In genomic region chr17:85689807-85690319, GRCm38 (mm10) we compare ENCODE assay signal across 15 mouse cellular contexts. TPM values are rescaled to one million over a fixed set of nuclear protein-coding genes. Genes with fewer than 3 reads are reported as not detected.
DNase-seq lines count a peak whose midpoint lies in the region; ATAC-seq and TF ChIP-seq lines count a peak whose summit lies in the region.
"Had no signal": no experiment of that assay in that cellular context is flagged by ENCODE, and none has a peak within 500 bp of the region (broad histone marks: within the 10 kb centered on the region; RNA-seq: fewer than 3 reads in every experiment).

No protein-coding gene starts in this region.

- ATAC-seq in forebrain, embryonic 11.5 days (replicated peaks; ENCODE audit: low FRiP score), result no peak
- no peak for ATAC-seq in forebrain, embryonic 15.5 days (replicated peaks)
- ATAC-seq in kidney, postnatal 0 days (replicated peaks; ENCODE audit: low FRiP score, low read depth), result no peak
- ATAC-seq in hindbrain, embryonic 13.5 days (ENCODE audit: low FRiP score), result no peak
- no peak for ATAC-seq in stomach, embryonic 16.5 days (ENCODE audit: insufficient read depth, low FRiP score)
- no peak for ATAC-seq in monocyte, adult 5-6 weeks (replicated peaks; ENCODE audit: insufficient number of reproducible peaks, low FRiP score, low TSS enrichment, poor library complexity, severe bottlenecking)
- ATAC-seq: midbrain, embryonic 15.5 days had no signal

- no peak overlapping the region for H3K9ac ChIP-seq in forebrain, embryonic 11.5 days (ENCODE audit: low read length)
- H3K9ac ChIP-seq in forebrain, embryonic 15.5 days (replicated peaks), result no peak overlapping the region
- H3K9ac ChIP-seq in kidney, postnatal 0 days (ENCODE audit: low read depth, low read length), result no peak overlapping the region
- no peak overlapping the region for H3K9ac ChIP-seq in hindbrain, embryonic 13.5 days
- peak overlapping the region; percentile 69 for H3K9ac ChIP-seq in stomach, embryonic 16.5 days (ENCODE audit: low read length)
- H3K9ac ChIP-seq: liver, embryonic 13.5 days; midbrain, embryonic 15.5 days had no signal

- H3K36me3 ChIP-seq in forebrain, embryonic 11.5 days (ENCODE audit: control insufficient read depth, insufficient read depth, low read length), result no peaks in the 10 kb centered on the region
- H3K36me3 ChIP-seq in forebrain, embryonic 15.5 days, result no peaks in the 10 kb centered on the region
- no peaks in the 10 kb centered on the region for H3K36me3 ChIP-seq in kidney, postnatal 0 days (ENCODE audit: insufficient read depth, low read length)
- H3K36me3 ChIP-seq in kidney, adult 2 months (ENCODE audit: control insufficient read depth, insufficient read depth, low read length), result no peaks in the 10 kb centered on the region
- H3K36me3 ChIP-seq in hindbrain, embryonic 13.5 days, result no peaks in the 10 kb centered on the region
- H3K36me3 ChIP-seq in stomach, embryonic 16.5 days (ENCODE audit: control insufficient read depth, insufficient read depth, low read length), result no peaks in the 10 kb centered on the region
- H3K36me3 ChIP-seq: liver, embryonic 13.5 days; midbrain, embryonic 15.5 days had no signal

- peak overlapping the region; percentile 26; the same call in 1 of the 2 replicates for H3K4me2 ChIP-seq in forebrain, embryonic 11.5 days (ENCODE audit: low read depth, low read length, severe bottlenecking)
- H3K4me2 ChIP-seq in forebrain, embryonic 15.5 days (replicated peaks), result no peak overlapping the region
- H3K4me2 ChIP-seq in kidney, postnatal 0 days (ENCODE audit: low read length), result peak overlapping the region; percentile 78
- H3K4me2 ChIP-seq in hindbrain, embryonic 13.5 days, result peak overlapping the region; percentile 52; the same call in 1 of the 2 replicates
- H3K4me2 ChIP-seq in stomach, embryonic 16.5 days (ENCODE audit: low read depth, low read length), result peak overlapping the region; percentile 80

- 10% methylated on average over 5 of the region's 5 CpGs for WGBS in forebrain, embryonic 11.5 days
- WGBS in forebrain, embryonic 15.5 days, result 16% methylated on average over 5 of the region's 5 CpGs
- WGBS in kidney, postnatal 0 days, result 14% methylated on average over 5 of the region's 5 CpGs
- WGBS in kidney, adult 2 months, result 48% methylated on average over 5 of the region's 5 CpGs
- WGBS in hindbrain, embryonic 13.5 days, result 5% methylated on average over 5 of the region's 5 CpGs
- WGBS in stomach, embryonic 16.5 days, result 17% methylated on average over 5 of the region's 5 CpGs

- TF ChIP-seq POLR2A in kidney, adult 2 months (IDR thresholded peaks at IDR 0.05; ENCODE audit: low read depth, low read length), result no peak

- TF ChIP-seq CTCF in kidney, postnatal 0 days (IDR thresholded peaks at IDR 0.05; ENCODE audit: low read depth), result no peak
- no peak for TF ChIP-seq CTCF in kidney, adult 2 months (conservative IDR thresholded peaks at IDR 0.05; ENCODE audit: insufficient read depth, insufficient read length, low read depth, low read length)

- H3K4me3 ChIP-seq in forebrain, embryonic 11.5 days (ENCODE audit: low read depth, low read length), result no peak overlapping the region
- H3K4me3 ChIP-seq in forebrain, embryonic 15.5 days, result no peak overlapping the region
- peak overlapping the region; percentile 53; the same call in 1 of the 2 replicates for H3K4me3 ChIP-seq in kidney, postnatal 0 days (replicated peaks; ENCODE audit: low read depth, low read length)
- no peak overlapping the region for H3K4me3 ChIP-seq in kidney, adult 2 months (ENCODE audit: insufficient read depth, low read depth, low read length)
- H3K4me3 ChIP-seq in hindbrain, embryonic 13.5 days, result no peak overlapping the region
- peak overlapping the region; percentile 58 for H3K4me3 ChIP-seq in stomach, embryonic 16.5 days (replicated peaks; ENCODE audit: low read length)
- H3K4me3 ChIP-seq: erythroblast, embryonic 14.5 days; liver, embryonic 13.5 days; midbrain, embryonic 15.5 days had no signal

- H3K27me3 ChIP-seq in forebrain, embryonic 11.5 days (ENCODE audit: control insufficient read depth, insufficient read depth, low read length), result peaks cover 91% of the 10 kb centered on the region
- peaks cover 95% of the 10 kb centered on the region for H3K27me3 ChIP-seq in forebrain, embryonic 15.5 days
- peaks cover 83% of the 10 kb centered on the region for H3K27me3 ChIP-seq in kidney, postnatal 0 days (ENCODE audit: insufficient read depth, low read length)
- peaks cover 11% of the 10 kb centered on the region for H3K27me3 ChIP-seq in kidney, adult 2 months (replicated peaks; ENCODE audit: control insufficient read depth, insufficient read depth, low read length)
- peaks cover 100% of the 10 kb centered on the region for H3K27me3 ChIP-seq in hindbrain, embryonic 13.5 days
- H3K27me3 ChIP-seq in stomach, embryonic 16.5 days (ENCODE audit: control insufficient read depth, insufficient read depth, low read length), result peaks cover 93% of the 10 kb centered on the region

- intact Hi-C loops in left cerebral cortex, postnatal 25 days (cut with DNase I), result loop anchor here (5.0 kb wide), 1 partner anchor 83 kb away; no protein-coding TSS in a partner anchor

- peaks cover 11% of the 10 kb centered on the region for H3K4me1 ChIP-seq in forebrain, embryonic 11.5 days (replicated peaks; ENCODE audit: control insufficient read depth, insufficient read depth, low read length)
- H3K4me1 ChIP-seq in forebrain, embryonic 15.5 days, result peaks cover 24% of the 10 kb centered on the region
- peaks cover 9% of the 10 kb centered on the region; the same call in 1 of the 2 replicates for H3K4me1 ChIP-seq in kidney, postnatal 0 days (replicated peaks; ENCODE audit: insufficient read depth, low read length)
- H3K4me1 ChIP-seq in kidney, adult 2 months (ENCODE audit: control insufficient read depth, insufficient read depth, low read length), result peaks cover 5% of the 10 kb centered on the region; the same call in 1 of the 2 replicates
- H3K4me1 ChIP-seq in hindbrain, embryonic 13.5 days (replicated peaks), result peaks cover 19% of the 10 kb centered on the region
- peaks cover 9% of the 10 kb centered on the region for H3K4me1 ChIP-seq in stomach, embryonic 16.5 days (ENCODE audit: control insufficient read depth, insufficient read depth, low read length)

- DNase-seq in forebrain, embryonic 11.5 days (ENCODE audit: low spot score), result no peak
- no peak for DNase-seq in kidney, postnatal 0 days (ENCODE audit: low spot score)
- no peak for DNase-seq in kidney, adult 2 months
- no peak for DNase-seq in left cerebral cortex, postnatal 25 days (ENCODE audit: low spot score in 2 of 2)
- DNase-seq: cerebellum, adult 2 months; gastrocnemius, postnatal 14 days; kidney, adult 11 months; liver, embryonic 13.5 days had no signal

- H3K9me3 ChIP-seq in forebrain, embryonic 11.5 days (ENCODE audit: control insufficient read depth, low read length), result no peaks in the 10 kb centered on the region; the same call in 1 of the 2 replicates
- H3K9me3 ChIP-seq in forebrain, embryonic 15.5 days, result no peaks in the 10 kb centered on the region
- no peaks in the 10 kb centered on the region for H3K9me3 ChIP-seq in kidney, postnatal 0 days (replicated peaks; ENCODE audit: low read length)
- peaks cover 5% of the 10 kb centered on the region for H3K9me3 ChIP-seq in hindbrain, embryonic 13.5 days
- no peaks in the 10 kb centered on the region; the same call in 1 of the 2 replicates for H3K9me3 ChIP-seq in stomach, embryonic 16.5 days (replicated peaks; ENCODE audit: control insufficient read depth, low read length)
- H3K9me3 ChIP-seq: midbrain, embryonic 15.5 days had no signal

- no peak overlapping the region for H3K27ac ChIP-seq in forebrain, embryonic 11.5 days (ENCODE audit: low read depth, low read length)
- H3K27ac ChIP-seq in forebrain, embryonic 15.5 days (replicated peaks), result no peak overlapping the region
- 0 out of 2 replicates have a peak overlapping the region, but pooled peaks have one; percentile 13 for H3K27ac ChIP-seq in kidney, postnatal 0 days
- no peak overlapping the region for H3K27ac ChIP-seq in kidney, adult 2 months (ENCODE audit: insufficient read depth, low read depth, low read length)
- no peak overlapping the region for H3K27ac ChIP-seq in hindbrain, embryonic 13.5 days
- H3K27ac ChIP-seq in stomach, embryonic 16.5 days (ENCODE audit: low read length), result peak overlapping the region; percentile 91
- H3K27ac ChIP-seq: liver, embryonic 13.5 days; midbrain, embryonic 15.5 days had no signal

RNA-seq across cellular contexts. Expression of gene Six2, which starts 1.8 kb away (rescaled TPM):
- 12.5 and 12.6 TPM in 2 replicates for polyA plus RNA-seq in forebrain, embryonic 11.5 days (2014; fragmentation: Nextera tagmentation; extraction: Ambion mirVana)
- polyA plus RNA-seq in forebrain, embryonic 15.5 days (2015; fragmentation: Nextera tagmentation; extraction: Ambion mirVana), result 0.08 and 0.49 TPM in 2 replicates
- polyA plus RNA-seq in kidney, postnatal 0 days (2015; fragmentation: Nextera tagmentation; extraction: Ambion mirVana), result 11.2 and 18.9 TPM in 2 replicates
- 0.11 TPM in 1 of 2 replicates, not detected in the other for polyA plus RNA-seq in kidney, adult 2 months (2012; rRNA removed)
- 1.0 and 1.1 TPM in 2 replicates for polyA plus RNA-seq in hindbrain, embryonic 13.5 days (2015; fragmentation: Nextera tagmentation; extraction: Ambion mirVana)
- polyA plus RNA-seq in stomach, embryonic 16.5 days (2015; fragmentation: Nextera tagmentation; extraction: Ambion mirVana), result 2.6 and 3.4 TPM in 2 replicates
- total RNA-seq in monocyte, adult 5-6 weeks (2017), result not detected in 3 replicates
- under 1 TPM; 0.80 to 0.87 TPM for total RNA-seq in left cerebral cortex, postnatal 25 days (2021)
- polyA plus RNA-seq: erythroblast, embryonic 14.5 days; liver, embryonic 13.5 days; small intestine, adult 2 months had no signal

Comparison
In these comparisons a context has a peak if more than half of its experiments do, and no peak if none do; other contexts are left out.
1. H3K27ac ChIP-seq: peak in kidney, postnatal 0 days (single experiment) and stomach, embryonic 16.5 days (single experiment); none in forebrain, embryonic 11.5 days (single experiment), forebrain, embryonic 15.5 days (single experiment), kidney, adult 2 months (single experiment) and hindbrain, embryonic 13.5 days (single experiment).
2. H3K4me3 ChIP-seq: peak in kidney, postnatal 0 days (single experiment) and stomach, embryonic 16.5 days (single experiment); none in forebrain, embryonic 11.5 days (single experiment), forebrain, embryonic 15.5 days (single experiment), kidney, adult 2 months (single experiment) and hindbrain, embryonic 13.5 days (single experiment).